In the genomic region with DNA sequence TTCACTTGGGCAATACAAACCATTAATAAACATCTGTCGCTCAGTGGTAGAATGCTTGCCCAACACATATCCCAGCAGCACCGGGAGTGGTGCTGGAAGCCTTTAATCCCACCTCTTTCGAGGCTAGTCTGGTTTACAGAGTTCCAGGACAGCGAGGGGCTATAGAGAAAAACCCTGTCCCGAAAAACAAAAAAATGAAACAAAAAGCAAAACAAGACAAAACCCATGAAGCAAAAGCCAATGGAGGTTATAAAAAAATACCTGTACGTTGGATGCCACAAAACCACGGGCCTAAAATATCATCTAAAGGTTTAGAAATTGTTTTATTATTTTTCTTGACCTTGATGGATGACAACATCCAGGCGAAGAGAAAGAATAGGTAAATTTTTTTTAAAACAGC, we compare ENCODE assay signal across 8 mouse cellular contexts. TPM values are rescaled to one million over a fixed set of nuclear protein-coding genes. Genes with fewer than 3 reads are reported as not detected.
DNase-seq lines count a peak whose midpoint lies in the region; ATAC-seq and TF ChIP-seq lines count a peak whose summit lies in the region.

No protein-coding gene starts in this region.

- DNase-seq in heart, postnatal 4 days: no peak
- DNase-seq in intestine, embryonic 14.5 days (ENCODE audit: low spot score): no peak
- no peak for DNase-seq in midbrain, postnatal 0 days (ENCODE audit: low spot score)
- no peak for DNase-seq in cerebellum, adult 8-10 months
- no peak for DNase-seq in layer of hippocampus, adult 18-20 months (ENCODE audit: low spot score in 2 of 2)
- no peak for DNase-seq in natural killer cell, adult 2 months (ENCODE audit: low spot score in 2 of 2)

- peaks cover 39% of the 10 kb centered on the region for H3K4me1 ChIP-seq in heart, embryonic 16.5 days (ENCODE audit: control insufficient read depth, insufficient read depth, low read length)
- peaks cover 10% of the 10 kb centered on the region; the same call in 1 of the 2 replicates for H3K4me1 ChIP-seq in brown adipose tissue, adult 24 weeks (ENCODE audit: control insufficient read depth, insufficient read depth, insufficient read length, low read length)
- peaks cover 30% of the 10 kb centered on the region for H3K4me1 ChIP-seq in intestine, embryonic 14.5 days (replicated peaks; ENCODE audit: control insufficient read depth, insufficient read depth, low read length)
- peaks cover 18% of the 10 kb centered on the region for H3K4me1 ChIP-seq in midbrain, postnatal 0 days (ENCODE audit: insufficient read depth, low read length)

- no peak for TF ChIP-seq CTCF in midbrain, postnatal 0 days (IDR thresholded peaks at IDR 0.05)

- peak overlapping the region; percentile 75 for H3K4me2 ChIP-seq in heart, embryonic 16.5 days (ENCODE audit: low read depth, low read length)
- H3K4me2 ChIP-seq in intestine, embryonic 14.5 days (ENCODE audit: low read length): peak overlapping the region; percentile 88
- peak overlapping the region; percentile 55 for H3K4me2 ChIP-seq in midbrain, postnatal 0 days (ENCODE audit: low read depth, low read length, poor library complexity, severe bottlenecking)

- H3K9ac ChIP-seq in heart, embryonic 16.5 days (ENCODE audit: low read length): peak overlapping the region; percentile 79
- peak overlapping the region; percentile 72; the same call in 1 of the 2 replicates for H3K9ac ChIP-seq in intestine, embryonic 14.5 days (ENCODE audit: low read length)
- no peak overlapping the region for H3K9ac ChIP-seq in midbrain, postnatal 0 days (replicated peaks; ENCODE audit: low read length, poor library complexity, severe bottlenecking)

- WGBS in heart, embryonic 16.5 days: 10% methylated on average over 8 of the region's 8 CpGs
- WGBS in intestine, embryonic 14.5 days: 11% methylated on average over 8 of the region's 8 CpGs
- 10% methylated on average over 8 of the region's 8 CpGs for WGBS in midbrain, postnatal 0 days

- H3K36me3 ChIP-seq in heart, embryonic 16.5 days (ENCODE audit: control insufficient read depth, insufficient read depth): peaks cover 3% of the 10 kb centered on the region; the same call in 1 of the 2 replicates
- H3K36me3 ChIP-seq in intestine, embryonic 14.5 days (ENCODE audit: control insufficient read depth, insufficient read depth, low read length): peaks cover 10% of the 10 kb centered on the region; the same call in 1 of the 2 replicates
- peaks cover under 1% of the 10 kb centered on the region for H3K36me3 ChIP-seq in midbrain, postnatal 0 days (ENCODE audit: insufficient read depth, low read length)

- H3K9me3 ChIP-seq in heart, embryonic 16.5 days (replicated peaks; ENCODE audit: control insufficient read depth, low read length): no peaks in the 10 kb centered on the region
- H3K9me3 ChIP-seq in intestine, embryonic 14.5 days (ENCODE audit: control insufficient read depth, low read length): no peaks in the 10 kb centered on the region
- no peaks in the 10 kb centered on the region for H3K9me3 ChIP-seq in midbrain, postnatal 0 days (ENCODE audit: low read length)

- peak overlapping the region; percentile 73 for H3K4me3 ChIP-seq in heart, embryonic 16.5 days (ENCODE audit: low read length)
- peak overlapping the region; percentile 43 for H3K4me3 ChIP-seq in brown adipose tissue, adult 24 weeks (ENCODE audit: insufficient read depth, low read depth, low read length)
- peak overlapping the region; percentile 90 for H3K4me3 ChIP-seq in intestine, embryonic 14.5 days (ENCODE audit: low read depth, low read length)
- H3K4me3 ChIP-seq in midbrain, postnatal 0 days (ENCODE audit: low read depth, low read length): peak overlapping the region; percentile 89

- H3K27me3 ChIP-seq in heart, embryonic 16.5 days (ENCODE audit: control insufficient read depth, insufficient read depth, low read length): no peaks in the 10 kb centered on the region
- H3K27me3 ChIP-seq in intestine, embryonic 14.5 days (replicated peaks; ENCODE audit: control insufficient read depth, insufficient read depth, low read length): no peaks in the 10 kb centered on the region
- no peaks in the 10 kb centered on the region for H3K27me3 ChIP-seq in midbrain, postnatal 0 days (ENCODE audit: insufficient read depth, low read length)

- ATAC-seq in heart, embryonic 16.5 days (replicated peaks; ENCODE audit: extremely low read depth, insufficient read depth, low FRiP score): no peak
- ATAC-seq in intestine, embryonic 14.5 days (replicated peaks; ENCODE audit: low FRiP score, low TSS enrichment, low read depth): no peak
- ATAC-seq in midbrain, postnatal 0 days (ENCODE audit: low FRiP score): no peak

- peak overlapping the region; percentile 33; the same call in 1 of the 2 replicates for H3K27ac ChIP-seq in heart, embryonic 16.5 days (ENCODE audit: low read length)
- H3K27ac ChIP-seq in brown adipose tissue, adult 24 weeks (replicated peaks; ENCODE audit: low read depth, low read length): no peak overlapping the region
- H3K27ac ChIP-seq in intestine, embryonic 14.5 days (ENCODE audit: low read depth): no peak overlapping the region; the same call in 1 of the 2 replicates
- no peak overlapping the region for H3K27ac ChIP-seq in midbrain, postnatal 0 days (ENCODE audit: low read depth, low read length)

RNA-seq across cellular contexts. Expression of a gene that starts 0.6 kb away (rescaled TPM):
- polyA plus RNA-seq in heart, embryonic 16.5 days (2015; fragmentation: Nextera tagmentation; extraction: Ambion mirVana): 126 and 130 TPM in 2 replicates
- total RNA-seq in heart, postnatal 4 days (2021): 100 to 1,000 TPM; 126 to 130 TPM
- 63.5 and 78.7 TPM in 2 replicates for polyA plus RNA-seq in brown adipose tissue, adult 24 weeks (2012; ENCODE audit: insufficient read depth, insufficient read length, missing spikeins)
- polyA plus RNA-seq in intestine, embryonic 14.5 days (2014; fragmentation: Nextera tagmentation; extraction: Ambion mirVana): 127 and 142 TPM in 2 replicates
- 356 and 359 TPM in 2 replicates for total RNA-seq in midbrain, postnatal 0 days (2014; rRNA removed)
- polyA plus RNA-seq in midbrain, postnatal 0 days (2015; fragmentation: Nextera tagmentation; extraction: Ambion mirVana): 327 and 343 TPM in 2 replicates
- 100 to 1,000 TPM; 192 to 196 TPM for total RNA-seq in layer of hippocampus, adult 18-20 months (2021)

RNA-seq across cellular contexts. Expression of a gene that starts 0.6 kb away (rescaled TPM):
- 17.6 and 18.8 TPM in 2 replicates for polyA plus RNA-seq in heart, embryonic 16.5 days (2015; fragmentation: Nextera tagmentation; extraction: Ambion mirVana)
- total RNA-seq in heart, postnatal 4 days (2021): 10 to 100 TPM; 17.0 to 19.1 TPM
- polyA plus RNA-seq in brown adipose tissue, adult 24 weeks (2012; ENCODE audit: insufficient read depth, insufficient read length, missing spikeins): 6.8 and 6.9 TPM in 2 replicates
- polyA plus RNA-seq in intestine, embryonic 14.5 days (2014; fragmentation: Nextera tagmentation; extraction: Ambion mirVana): 30.3 and 32.3 TPM in 2 replicates
- total RNA-seq in midbrain, postnatal 0 days (2014; rRNA removed): 11.5 and 14.4 TPM in 2 replicates
- 13.2 and 14.5 TPM in 2 replicates for polyA plus RNA-seq in midbrain, postnatal 0 days (2015; fragmentation: Nextera tagmentation; extraction: Ambion mirVana)
- total RNA-seq in layer of hippocampus, adult 18-20 months (2021): 10 to 100 TPM; 20.0 to 20.1 TPM

RNA-seq across cellular contexts. Expression of a gene that starts 46.0 kb away (rescaled TPM):
- polyA plus RNA-seq in heart, embryonic 16.5 days (2015; fragmentation: Nextera tagmentation; extraction: Ambion mirVana): 1.1 and 1.2 TPM in 2 replicates
- total RNA-seq in heart, postnatal 4 days (2021): under 1 TPM in 1 of 2 experiments, not detected in 1; 0.18 TPM
- polyA plus RNA-seq in brown adipose tissue, adult 24 weeks (2012; ENCODE audit: insufficient read depth, insufficient read length, missing spikeins): not detected in 2 replicates
- polyA plus RNA-seq in intestine, embryonic 14.5 days (2014; fragmentation: Nextera tagmentation; extraction: Ambion mirVana): 1.7 and 2.0 TPM in 2 replicates
- 2.0 and 3.8 TPM in 2 replicates for total RNA-seq in midbrain, postnatal 0 days (2014; rRNA removed)
- 2.0 and 2.2 TPM in 2 replicates for polyA plus RNA-seq in midbrain, postnatal 0 days (2015; fragmentation: Nextera tagmentation; extraction: Ambion mirVana)
- total RNA-seq in layer of hippocampus, adult 18-20 months (2021): 1 to 10 TPM in 1 of 2 experiments, under 1 TPM in 1; 0.77 to 1.2 TPM

RNA-seq across cellular contexts. Expression of a gene that starts 55.2 kb away (rescaled TPM):
- polyA plus RNA-seq in heart, embryonic 16.5 days (2015; fragmentation: Nextera tagmentation; extraction: Ambion mirVana): 6.0 TPM in 2 replicates
- 1 to 10 TPM; 3.1 to 4.2 TPM for total RNA-seq in heart, postnatal 4 days (2021)
- polyA plus RNA-seq in brown adipose tissue, adult 24 weeks (2012; ENCODE audit: insufficient read depth, insufficient read length, missing spikeins): 1.0 and 2.6 TPM in 2 replicates
- polyA plus RNA-seq in intestine, embryonic 14.5 days (2014; fragmentation: Nextera tagmentation; extraction: Ambion mirVana): 12.3 and 12.7 TPM in 2 replicates
- 7.2 and 19.2 TPM in 2 replicates for total RNA-seq in midbrain, postnatal 0 days (2014; rRNA removed)
- 10.6 and 11.4 TPM in 2 replicates for polyA plus RNA-seq in midbrain, postnatal 0 days (2015; fragmentation: Nextera tagmentation; extraction: Ambion mirVana)
- 10 to 100 TPM; 28.2 to 29.0 TPM for total RNA-seq in layer of hippocampus, adult 18-20 months (2021)

RNA-seq across cellular contexts. Expression of a gene that starts 57.6 kb away (rescaled TPM):
- 142 and 150 TPM in 2 replicates for polyA plus RNA-seq in heart, embryonic 16.5 days (2015; fragmentation: Nextera tagmentation; extraction: Ambion mirVana)
- total RNA-seq in heart, postnatal 4 days (2021): 100 to 1,000 TPM in 1 of 2 experiments, 10 to 100 TPM in 1; 98.8 to 108 TPM
- 61.9 and 67.2 TPM in 2 replicates for polyA plus RNA-seq in brown adipose tissue, adult 24 weeks (2012; ENCODE audit: insufficient read depth, insufficient read length, missing spikeins)
- polyA plus RNA-seq in intestine, embryonic 14.5 days (2014; fragmentation: Nextera tagmentation; extraction: Ambion mirVana): 154 and 176 TPM in 2 replicates
- 157 and 177 TPM in 2 replicates for total RNA-seq in midbrain, postnatal 0 days (2014; rRNA removed)
- polyA plus RNA-seq in midbrain, postnatal 0 days (2015; fragmentation: Nextera tagmentation; extraction: Ambion mirVana): 314 and 337 TPM in 2 replicates
- total RNA-seq in layer of hippocampus, adult 18-20 months (2021): 100 to 1,000 TPM; 179 to 182 TPM
